Comparison of ENCODE assay signal across 17 mouse cellular contexts in the genomic region with DNA sequence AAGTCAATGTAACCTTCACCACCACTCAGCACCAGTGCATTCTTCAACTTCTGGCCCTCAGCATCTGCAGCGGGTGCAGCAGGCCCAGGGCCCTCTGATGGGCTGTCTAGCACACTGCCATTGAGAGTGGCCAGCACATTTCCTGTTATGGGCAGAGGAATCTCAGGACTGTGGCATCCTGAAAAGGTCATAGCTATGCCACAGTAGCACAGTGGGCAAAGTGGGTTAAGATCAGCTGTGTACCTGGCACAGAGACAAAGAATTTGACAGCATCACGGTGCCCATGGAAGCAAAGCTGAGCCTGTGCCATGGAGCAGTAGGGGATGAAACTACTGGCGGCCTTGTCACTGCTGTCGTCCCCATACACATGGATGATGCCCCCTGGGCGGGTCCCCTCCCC. TPM values are rescaled to one million over a fixed set of nuclear protein-coding genes. Genes with fewer than 3 reads are reported as not detected.
A peak's percentile ranks its signal among the peaks of the same experiment; 100 is the strongest.
DNase-seq lines count a peak whose midpoint lies in the region; ATAC-seq and TF ChIP-seq lines count a peak whose summit lies in the region.
"Had no signal": no experiment of that assay in that cellular context is flagged by ENCODE, and none has a peak within 500 bp of the region (broad histone marks: within the 10 kb centered on the region; RNA-seq: fewer than 3 reads in every experiment).

No protein-coding gene starts in this region.

- WGBS in liver, embryonic 11.5 days, result 84% methylated on average over 5 of the region's 5 CpGs
- WGBS in heart, postnatal 0 days, result 52% methylated on average over 5 of the region's 5 CpGs
- WGBS in midbrain, embryonic 10.5 days, result 87% methylated on average over 5 of the region's 5 CpGs
- WGBS in midbrain, postnatal 0 days, result 79% methylated on average over 5 of the region's 5 CpGs

- DNase-seq in heart, adult 18-20 months, result peak; percentile 62 to 79
- no peak for DNase-seq in heart, postnatal 25 days (ENCODE audit: low spot score)
- DNase-seq in liver, embryonic 11.5 days (ENCODE audit: low spot score), result no peak
- DNase-seq in liver, result no peak
- peak; percentile 60 for DNase-seq in heart, postnatal 0 days (ENCODE audit: low spot score)
- no peak for DNase-seq in midbrain, embryonic 10.5 days (ENCODE audit: low spot score)
- DNase-seq in midbrain, postnatal 0 days (ENCODE audit: low spot score), result no peak
- DNase-seq: B cell, adult 2 months; embryo, embryonic 11 days; kidney, adult 9 months; kidney, postnatal 4 days; midbrain, embryonic 14.5 days; right cerebral cortex, adult 18-20 months had no signal

- H3K9ac ChIP-seq in liver, embryonic 11.5 days (ENCODE audit: low read depth, low read length), result no peak overlapping the region; the same call in 1 of the 2 replicates
- no peak overlapping the region for H3K9ac ChIP-seq in heart, postnatal 0 days (replicated peaks; ENCODE audit: low read depth, low read length)
- H3K9ac ChIP-seq in midbrain, postnatal 0 days (replicated peaks; ENCODE audit: low read length, poor library complexity, severe bottlenecking), result no peak overlapping the region
- H3K9ac ChIP-seq: limb, embryonic 13.5 days had no signal

- no peak for TF ChIP-seq CTCF in heart, postnatal 0 days (IDR thresholded peaks at IDR 0.05; ENCODE audit: low read depth)
- TF ChIP-seq CTCF in midbrain, postnatal 0 days (IDR thresholded peaks at IDR 0.05), result no peak

- intact Hi-C loops in heart, postnatal 25 days (cut with DNase I), result no loop called here

- H3K4me2 ChIP-seq in liver, embryonic 11.5 days, result no peak overlapping the region
- H3K4me2 ChIP-seq in heart, postnatal 0 days (ENCODE audit: low read depth, low read length), result no peak overlapping the region
- no peak overlapping the region for H3K4me2 ChIP-seq in midbrain, postnatal 0 days (ENCODE audit: low read depth, low read length, poor library complexity, severe bottlenecking)
- H3K4me2 ChIP-seq: limb, embryonic 13.5 days had no signal

- ATAC-seq in liver, embryonic 11.5 days (replicated peaks; ENCODE audit: low FRiP score), result no peak
- ATAC-seq in heart, postnatal 0 days (ENCODE audit: insufficient read depth, low read depth), result peak; percentile 78
- ATAC-seq in midbrain, postnatal 0 days (ENCODE audit: low FRiP score), result no peak
- ATAC-seq: forebrain, embryonic 14.5 days; inflammation-experienced regulatory T-cells, adult 6 months; Patski had no signal

- peaks cover 67% of the 10 kb centered on the region for H3K36me3 ChIP-seq in liver, embryonic 11.5 days (ENCODE audit: control insufficient read depth, insufficient read depth, low read length)
- peaks cover 64% of the 10 kb centered on the region for H3K36me3 ChIP-seq in heart, postnatal 0 days (replicated peaks; ENCODE audit: control insufficient read depth, insufficient read depth, low read length)
- peaks cover 75% of the 10 kb centered on the region for H3K36me3 ChIP-seq in midbrain, embryonic 10.5 days
- peaks cover 60% of the 10 kb centered on the region for H3K36me3 ChIP-seq in midbrain, postnatal 0 days (ENCODE audit: insufficient read depth, low read length)

- peak; percentile 36; the same call in 1 of the 2 replicates for TF ChIP-seq EP300 in heart, postnatal 0 days (IDR thresholded peaks at IDR 0.05; ENCODE audit: low read depth)

- H3K9me3 ChIP-seq in liver, embryonic 11.5 days (ENCODE audit: control insufficient read depth, low read length), result no peaks in the 10 kb centered on the region
- H3K9me3 ChIP-seq in heart, postnatal 0 days (replicated peaks; ENCODE audit: control insufficient read depth, low read length), result no peaks in the 10 kb centered on the region
- H3K9me3 ChIP-seq in midbrain, embryonic 10.5 days (replicated peaks), result no peaks in the 10 kb centered on the region
- no peaks in the 10 kb centered on the region for H3K9me3 ChIP-seq in midbrain, postnatal 0 days (ENCODE audit: low read length)
- H3K9me3 ChIP-seq: limb, embryonic 13.5 days had no signal

- 0 out of 2 replicates have a peak overlapping the region, but pooled peaks have one; percentile 8 for H3K4me3 ChIP-seq in liver, embryonic 11.5 days (ENCODE audit: low read depth, low read length)
- no peak overlapping the region for H3K4me3 ChIP-seq in heart, postnatal 0 days (ENCODE audit: low read depth, low read length)
- no peak overlapping the region for H3K4me3 ChIP-seq in midbrain, embryonic 10.5 days
- H3K4me3 ChIP-seq in midbrain, postnatal 0 days (ENCODE audit: low read depth, low read length), result no peak overlapping the region
- H3K4me3 ChIP-seq: limb, embryonic 13.5 days had no signal

- H3K27ac ChIP-seq in liver, embryonic 11.5 days (ENCODE audit: low read depth, low read length), result no peak overlapping the region
- H3K27ac ChIP-seq in heart, postnatal 0 days (ENCODE audit: low read depth), result peak overlapping the region; percentile 73
- no peak overlapping the region for H3K27ac ChIP-seq in midbrain, embryonic 10.5 days (replicated peaks)
- H3K27ac ChIP-seq in midbrain, postnatal 0 days (ENCODE audit: low read depth, low read length), result no peak overlapping the region
- H3K27ac ChIP-seq: limb, embryonic 13.5 days had no signal

- no peaks in the 10 kb centered on the region for H3K27me3 ChIP-seq in liver, embryonic 11.5 days (replicated peaks; ENCODE audit: control insufficient read depth, insufficient read depth, low read length)
- no peaks in the 10 kb centered on the region for H3K27me3 ChIP-seq in heart, postnatal 0 days (ENCODE audit: control insufficient read depth, insufficient read depth, low read length)
- H3K27me3 ChIP-seq in midbrain, embryonic 10.5 days (ENCODE audit: low read depth, poor library complexity, severe bottlenecking), result no peaks in the 10 kb centered on the region
- H3K27me3 ChIP-seq in midbrain, postnatal 0 days (ENCODE audit: insufficient read depth, low read length), result no peaks in the 10 kb centered on the region
- H3K27me3 ChIP-seq: limb, embryonic 13.5 days; Patski had no signal

- H3K4me1 ChIP-seq in liver, embryonic 11.5 days (replicated peaks; ENCODE audit: control insufficient read depth, insufficient read depth, low read length), result peaks cover 37% of the 10 kb centered on the region
- H3K4me1 ChIP-seq in heart, postnatal 0 days (ENCODE audit: control insufficient read depth, insufficient read depth), result peaks cover 17% of the 10 kb centered on the region; the same call in 1 of the 2 replicates
- peaks cover 37% of the 10 kb centered on the region for H3K4me1 ChIP-seq in midbrain, embryonic 10.5 days
- H3K4me1 ChIP-seq in midbrain, postnatal 0 days (ENCODE audit: insufficient read depth, low read length), result peaks cover 14% of the 10 kb centered on the region

RNA-seq across cellular contexts. Expression of gene Nme3, which starts 2.9 kb away (rescaled TPM):
- 10 to 100 TPM; 33.8 to 36.0 TPM for total RNA-seq in heart, adult 18-20 months (2021)
- 10 to 100 TPM; 33.9 to 35.6 TPM for total RNA-seq in heart, postnatal 25 days (2021)
- 70.5 and 76.3 TPM in 2 replicates for polyA plus RNA-seq in liver, embryonic 11.5 days (2014; fragmentation: Nextera tagmentation; extraction: Ambion mirVana)
- total RNA-seq in heart, postnatal 0 days (2014; rRNA removed; ENCODE audit: low replicate concordance), result 58.4 and 60.4 TPM in 2 replicates
- 40.8 and 41.1 TPM in 2 replicates for polyA plus RNA-seq in heart, postnatal 0 days (2015; fragmentation: Nextera tagmentation; extraction: Ambion mirVana)
- polyA plus RNA-seq in midbrain, embryonic 10.5 days (2016; fragmentation: Nextera tagmentation; extraction: Ambion mirVana), result 46.2 and 47.0 TPM in 2 replicates
- 54.4 and 65.3 TPM in 2 replicates for total RNA-seq in midbrain, postnatal 0 days (2014; rRNA removed)
- polyA plus RNA-seq in midbrain, postnatal 0 days (2015; fragmentation: Nextera tagmentation; extraction: Ambion mirVana), result 98.3 and 105 TPM in 2 replicates

RNA-seq across cellular contexts. Expression of gene Mrps34, which starts 4.2 kb away (rescaled TPM):
- total RNA-seq in heart, adult 18-20 months (2021), result 100 to 1,000 TPM in 1 of 2 experiments, 10 to 100 TPM in 1; 99.9 to 125 TPM
- 100 to 1,000 TPM; 110 to 111 TPM for total RNA-seq in heart, postnatal 25 days (2021)
- polyA plus RNA-seq in liver, embryonic 11.5 days (2014; fragmentation: Nextera tagmentation; extraction: Ambion mirVana), result 123 and 129 TPM in 2 replicates
- 64.0 and 76.7 TPM in 2 replicates for total RNA-seq in heart, postnatal 0 days (2014; rRNA removed; ENCODE audit: low replicate concordance)
- polyA plus RNA-seq in heart, postnatal 0 days (2015; fragmentation: Nextera tagmentation; extraction: Ambion mirVana), result 135 and 147 TPM in 2 replicates
- 94.7 and 98.1 TPM in 2 replicates for polyA plus RNA-seq in midbrain, embryonic 10.5 days (2016; fragmentation: Nextera tagmentation; extraction: Ambion mirVana)
- 43.8 and 46.1 TPM in 2 replicates for total RNA-seq in midbrain, postnatal 0 days (2014; rRNA removed)
- 128 and 131 TPM in 2 replicates for polyA plus RNA-seq in midbrain, postnatal 0 days (2015; fragmentation: Nextera tagmentation; extraction: Ambion mirVana)

RNA-seq across cellular contexts. Expression of gene Eme2, which starts 4.3 kb away (rescaled TPM):
- 10 to 100 TPM; 18.4 to 22.3 TPM for total RNA-seq in heart, adult 18-20 months (2021)
- total RNA-seq in heart, postnatal 25 days (2021), result 10 to 100 TPM; 17.8 to 19.9 TPM
- polyA plus RNA-seq in liver, embryonic 11.5 days (2014; fragmentation: Nextera tagmentation; extraction: Ambion mirVana), result 21.9 and 23.4 TPM in 2 replicates
- total RNA-seq in heart, postnatal 0 days (2014; rRNA removed; ENCODE audit: low replicate concordance), result 23.6 and 28.2 TPM in 2 replicates
- polyA plus RNA-seq in heart, postnatal 0 days (2015; fragmentation: Nextera tagmentation; extraction: Ambion mirVana), result 14.8 and 15.5 TPM in 2 replicates
- 28.9 and 33.9 TPM in 2 replicates for polyA plus RNA-seq in midbrain, embryonic 10.5 days (2016; fragmentation: Nextera tagmentation; extraction: Ambion mirVana)
- 29.7 and 31.7 TPM in 2 replicates for total RNA-seq in midbrain, postnatal 0 days (2014; rRNA removed)
- 20.2 and 22.5 TPM in 2 replicates for polyA plus RNA-seq in midbrain, postnatal 0 days (2015; fragmentation: Nextera tagmentation; extraction: Ambion mirVana)

RNA-seq across cellular contexts. Expression of gene Spsb3, which starts 12.7 kb away (rescaled TPM):
- total RNA-seq in heart, adult 18-20 months (2021), result 10 to 100 TPM; 28.1 to 34.0 TPM
- 10 to 100 TPM; 33.4 to 36.3 TPM for total RNA-seq in heart, postnatal 25 days (2021)
- 35.0 and 40.9 TPM in 2 replicates for polyA plus RNA-seq in liver, embryonic 11.5 days (2014; fragmentation: Nextera tagmentation; extraction: Ambion mirVana)
- 53.2 and 74.6 TPM in 2 replicates for total RNA-seq in heart, postnatal 0 days (2014; rRNA removed; ENCODE audit: low replicate concordance)
- 35.8 and 40.2 TPM in 2 replicates for polyA plus RNA-seq in heart, postnatal 0 days (2015; fragmentation: Nextera tagmentation; extraction: Ambion mirVana)
- 46.6 and 50.4 TPM in 2 replicates for polyA plus RNA-seq in midbrain, embryonic 10.5 days (2016; fragmentation: Nextera tagmentation; extraction: Ambion mirVana)
- 87.5 and 105 TPM in 2 replicates for total RNA-seq in midbrain, postnatal 0 days (2014; rRNA removed)
- 100 and 110 TPM in 2 replicates for polyA plus RNA-seq in midbrain, postnatal 0 days (2015; fragmentation: Nextera tagmentation; extraction: Ambion mirVana)

RNA-seq across cellular contexts. Expression of gene Nubp2, which starts 13.0 kb away (rescaled TPM):
- 10 to 100 TPM; 20.0 to 21.3 TPM for total RNA-seq in heart, adult 18-20 months (2021)
- total RNA-seq in heart, postnatal 25 days (2021), result 10 to 100 TPM; 18.2 to 19.4 TPM
- polyA plus RNA-seq in liver, embryonic 11.5 days (2014; fragmentation: Nextera tagmentation; extraction: Ambion mirVana), result 123 and 135 TPM in 2 replicates
- total RNA-seq in heart, postnatal 0 days (2014; rRNA removed; ENCODE audit: low replicate concordance), result 36.6 and 44.9 TPM in 2 replicates
- polyA plus RNA-seq in heart, postnatal 0 days (2015; fragmentation: Nextera tagmentation; extraction: Ambion mirVana), result 29.8 and 31.3 TPM in 2 replicates
- polyA plus RNA-seq in midbrain, embryonic 10.5 days (2016; fragmentation: Nextera tagmentation; extraction: Ambion mirVana), result 85.5 and 87.0 TPM in 2 replicates
- total RNA-seq in midbrain, postnatal 0 days (2014; rRNA removed), result 39.6 and 60.2 TPM in 2 replicates
- 55.8 and 63.9 TPM in 2 replicates for polyA plus RNA-seq in midbrain, postnatal 0 days (2015; fragmentation: Nextera tagmentation; extraction: Ambion mirVana)

Comparison
In these comparisons a context has a peak if more than half of its experiments do, and no peak if none do; other contexts are left out.
1. DNase-seq: peak in heart, adult 18-20 months (2 of 2) and heart, postnatal 0 days (single experiment); none in heart, postnatal 25 days (single experiment), liver, embryonic 11.5 days (single experiment), liver (single experiment), midbrain, embryonic 10.5 days (single experiment) and midbrain, postnatal 0 days (single experiment).